Mouse (Mus musculus): ENCODE measurements around the gene C2cd4d. TPM values are rescaled to one million over a fixed set of nuclear protein-coding genes. Genes with fewer than 3 reads are reported as not detected.

C2cd4d gene
- polyA plus RNA-seq, 2 experiments: 1.3 to 5.0 TPM

- Histone ChIP-seq H3K36me3 (ENCODE audit: control insufficient read depth, insufficient read depth, low read length) (no peaks in the 10 kb centered on the region), H3K4me1 (ENCODE audit: control insufficient read depth, insufficient read depth, low read length) (no peaks in the 10 kb centered on the region), H3K9me3 (ENCODE audit: control insufficient read depth, low read length) (no peaks in the 10 kb centered on the region), H3K9ac (ENCODE audit: low read depth, low read length, severe bottlenecking) (no peak overlapping the region), H3K4me3 (replicated peaks; ENCODE audit: low read length) (no peak overlapping the region), H3K4me2 (replicated peaks; ENCODE audit: low read depth, low read length, severe bottlenecking) (no peak overlapping the region), H3K27ac (replicated peaks; ENCODE audit: low read depth, low read length) (no peak overlapping the region), H3K27me3 (ENCODE audit: control insufficient read depth, insufficient read depth, low read length) (no peaks in the 10 kb centered on the region)
- ATAC-seq (ENCODE audit: low FRiP score, low read depth): no peak
- 30% methylated on average over 1 of the region's 1 CpGs for WGBS
- no peak for TF ChIP-seq POLR2A (IDR thresholded peaks at IDR 0.05; ENCODE audit: borderline replicate concordance, extremely low read depth, insufficient read depth, insufficient read length)
- no peak for DNase-seq (ENCODE audit: low spot score)
Measured at GRCm38 (mm10) chr3:94342552-94342951, 19.7 kb upstream of the C2cd4d start.

- H3K27ac ChIP-seq (replicated peaks; ENCODE audit: low read depth, low read length): no peak overlapping the region
- WGBS: 70% methylated on average over 2 of the region's 2 CpGs
- no peaks in the 10 kb centered on the region for H3K9me3 ChIP-seq (ENCODE audit: control insufficient read depth, low read length)
- DNase-seq (ENCODE audit: low spot score) (no peak), ATAC-seq (ENCODE audit: low FRiP score, low read depth) (no peak)
- no peak overlapping the region for H3K4me3 ChIP-seq (replicated peaks; ENCODE audit: low read length)
- H3K4me2 ChIP-seq (replicated peaks; ENCODE audit: low read depth, low read length, severe bottlenecking): no peak overlapping the region
- H3K4me1 ChIP-seq (ENCODE audit: control insufficient read depth, insufficient read depth, low read length): no peaks in the 10 kb centered on the region
- TF ChIP-seq POLR2A (IDR thresholded peaks at IDR 0.05; ENCODE audit: borderline replicate concordance, extremely low read depth, insufficient read depth, insufficient read length): no peak
- H3K36me3 ChIP-seq (ENCODE audit: control insufficient read depth, insufficient read depth, low read length): no peaks in the 10 kb centered on the region
- H3K27me3 ChIP-seq (ENCODE audit: control insufficient read depth, insufficient read depth, low read length): no peaks in the 10 kb centered on the region
- no peak overlapping the region for H3K9ac ChIP-seq (ENCODE audit: low read depth, low read length, severe bottlenecking)
Measured at GRCm38 (mm10) chr3:94344182-94344581, 18.1 kb upstream of the C2cd4d start.

GRCm38 (mm10) chr3:94344897-94345296 is 17.3 kb upstream of the C2cd4d start:
- no peak for TF ChIP-seq POLR2A (IDR thresholded peaks at IDR 0.05; ENCODE audit: borderline replicate concordance, extremely low read depth, insufficient read depth, insufficient read length)
- no peaks in the 10 kb centered on the region for H3K4me1 ChIP-seq (ENCODE audit: control insufficient read depth, insufficient read depth, low read length)
- WGBS: 74% methylated on average over 3 of the region's 3 CpGs

GRCm38 (mm10) chr3:94348146-94348545 is 14.1 kb upstream of the C2cd4d start:
- Histone ChIP-seq H3K36me3 (ENCODE audit: control insufficient read depth, insufficient read depth, low read length) (no peaks in the 10 kb centered on the region), H3K4me3 (replicated peaks; ENCODE audit: low read length) (no peak overlapping the region), H3K9ac (ENCODE audit: low read depth, low read length, severe bottlenecking) (no peak overlapping the region), H3K9me3 (ENCODE audit: control insufficient read depth, low read length) (no peaks in the 10 kb centered on the region), H3K4me2 (replicated peaks; ENCODE audit: low read depth, low read length, severe bottlenecking) (no peak overlapping the region), H3K27ac (replicated peaks; ENCODE audit: low read depth, low read length) (no peak overlapping the region), H3K27me3 (ENCODE audit: control insufficient read depth, insufficient read depth, low read length) (no peaks in the 10 kb centered on the region), H3K4me1 (ENCODE audit: control insufficient read depth, insufficient read depth, low read length) (no peaks in the 10 kb centered on the region)
- TF ChIP-seq POLR2A (IDR thresholded peaks at IDR 0.05; ENCODE audit: borderline replicate concordance, extremely low read depth, insufficient read depth, insufficient read length): no peak
- WGBS: 85% methylated on average over 2 of the region's 2 CpGs
- ATAC-seq (ENCODE audit: low FRiP score, low read depth): no peak
- no peak for DNase-seq (ENCODE audit: low spot score)

More at GRCm38 (mm10) chr3:94344897-94345296, 17.3 kb upstream of the C2cd4d start:
- no peaks in the 10 kb centered on the region for H3K9me3 ChIP-seq (ENCODE audit: control insufficient read depth, low read length)
- no peaks in the 10 kb centered on the region for H3K36me3 ChIP-seq (ENCODE audit: control insufficient read depth, insufficient read depth, low read length)
- H3K4me2 ChIP-seq (replicated peaks; ENCODE audit: low read depth, low read length, severe bottlenecking): no peak overlapping the region
- ATAC-seq (ENCODE audit: low FRiP score, low read depth) (no peak), DNase-seq (ENCODE audit: low spot score) (no peak)
- no peak overlapping the region for H3K27ac ChIP-seq (replicated peaks; ENCODE audit: low read depth, low read length)
- no peak overlapping the region for H3K4me3 ChIP-seq (replicated peaks; ENCODE audit: low read length)
- no peak overlapping the region for H3K9ac ChIP-seq (ENCODE audit: low read depth, low read length, severe bottlenecking)
- H3K27me3 ChIP-seq (ENCODE audit: control insufficient read depth, insufficient read depth, low read length): no peaks in the 10 kb centered on the region

GRCm38 (mm10) chr3:94360812-94361211 is 1.4 kb upstream of the C2cd4d start:
- H3K9ac ChIP-seq (ENCODE audit: low read depth, low read length, severe bottlenecking): no peak overlapping the region
- 0% methylated on average over 1 of the region's 1 CpGs for WGBS
- H3K4me3 ChIP-seq (replicated peaks; ENCODE audit: low read length): no peak overlapping the region
- 0 out of 2 replicates have a peak, but pooled peaks cover 2% of the 10 kb centered on the region for H3K36me3 ChIP-seq (ENCODE audit: control insufficient read depth, insufficient read depth, low read length)
- no peak overlapping the region for H3K4me2 ChIP-seq (replicated peaks; ENCODE audit: low read depth, low read length, severe bottlenecking)
- H3K27me3 ChIP-seq (ENCODE audit: control insufficient read depth, insufficient read depth, low read length): peaks cover 21% of the 10 kb centered on the region; the same call in 1 of the 2 replicates
- no peak overlapping the region for H3K27ac ChIP-seq (replicated peaks; ENCODE audit: low read depth, low read length)
- no peaks in the 10 kb centered on the region; the same call in 1 of the 2 replicates for H3K4me1 ChIP-seq (ENCODE audit: control insufficient read depth, insufficient read depth, low read length)
- no peaks in the 10 kb centered on the region for H3K9me3 ChIP-seq (ENCODE audit: control insufficient read depth, low read length)
- ATAC-seq (ENCODE audit: low FRiP score, low read depth): no peak
- peak; percentile 36 for DNase-seq (ENCODE audit: low spot score)
- TF ChIP-seq POLR2A (IDR thresholded peaks at IDR 0.05; ENCODE audit: borderline replicate concordance, extremely low read depth, insufficient read depth, insufficient read length): no peak
